Mouse (Mus musculus): ENCODE results near the gene 0610040J01Rik. TPM values are rescaled to one million over a fixed set of nuclear protein-coding genes. Genes with fewer than 3 reads are reported as not detected.
"Not testable (repeated sequence)": the region's sequence is repeated elsewhere in the genome, so short reads cannot be mapped to it uniquely, and the experiment has no call there.

0610040J01Rik gene
- polyA plus RNA-seq, 1 experiment, result 0.06 TPM

DNA sequence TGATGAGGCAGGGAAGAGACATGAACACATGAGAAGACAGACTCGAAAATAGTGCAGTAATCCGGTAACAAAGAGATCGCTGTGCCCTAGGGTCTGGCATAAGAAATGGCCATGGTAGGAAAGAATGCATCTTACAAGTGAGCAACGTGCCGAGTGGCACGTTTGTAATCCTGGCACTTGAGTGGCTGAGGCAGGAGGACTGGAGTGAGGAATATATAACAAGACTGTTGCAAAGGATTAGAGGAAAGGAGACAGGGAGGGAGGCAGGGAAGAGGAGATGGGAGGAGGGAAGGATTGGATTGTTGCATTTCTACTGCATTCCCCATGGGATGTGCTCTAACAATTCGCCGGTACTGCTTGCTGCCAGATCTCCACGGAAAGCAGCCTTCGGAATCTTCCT is 66.9 kb downstream of the 0610040J01Rik start:
- H3K27me3 ChIP-seq (ENCODE audit: control insufficient read depth, insufficient read depth, low read length), result no peaks in the 10 kb centered on the region
- H3K4me1 ChIP-seq (ENCODE audit: control insufficient read depth, insufficient read depth, low read length), result no peaks in the 10 kb centered on the region
- no peak overlapping the region for H3K4me3 ChIP-seq (ENCODE audit: control insufficient read depth, low read depth, low read length)
- H3K36me3 ChIP-seq (ENCODE audit: control insufficient read depth, insufficient read depth, low read length), result no peaks in the 10 kb centered on the region
- no peak overlapping the region for H3K27ac ChIP-seq (ENCODE audit: control insufficient read depth, insufficient read depth, low read depth, low read length)
- TF ChIP-seq POLR2A (IDR thresholded peaks at IDR 0.05; ENCODE audit: control insufficient read depth, low read depth, low read length) (no peak), CTCF (IDR thresholded peaks at IDR 0.05; ENCODE audit: control insufficient read depth, insufficient read depth, insufficient replicate concordance, low read depth, low read length) (no peak)

DNA sequence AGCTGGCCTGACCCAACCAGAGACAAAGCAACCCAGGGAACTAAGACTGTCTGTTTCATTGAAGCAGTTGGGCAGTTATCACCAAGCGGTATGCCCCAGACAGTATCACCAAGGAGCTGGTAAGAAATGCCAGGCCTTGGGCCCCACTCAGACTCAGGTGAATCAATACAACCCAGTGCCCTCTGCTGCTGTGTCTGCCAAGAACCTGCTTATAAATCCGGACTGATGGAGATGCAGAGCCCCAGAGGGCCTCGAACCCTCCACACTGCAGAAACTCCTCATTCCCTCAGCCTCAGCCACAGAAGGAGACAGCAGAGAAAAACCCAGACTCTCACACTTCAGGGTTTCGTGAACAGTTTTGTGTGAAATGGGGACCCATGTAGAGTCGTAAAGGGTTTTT is 74.1 kb downstream of the 0610040J01Rik start:
- no peak for TF ChIP-seq CTCF (IDR thresholded peaks at IDR 0.05; ENCODE audit: control insufficient read depth, insufficient read depth, insufficient replicate concordance, low read depth, low read length)
- no peak for TF ChIP-seq POLR2A (IDR thresholded peaks at IDR 0.05; ENCODE audit: control insufficient read depth, low read depth, low read length)
- Histone ChIP-seq H3K36me3 (ENCODE audit: control insufficient read depth, insufficient read depth, low read length) (no peaks in the 10 kb centered on the region), H3K4me3 (ENCODE audit: control insufficient read depth, low read depth, low read length) (no peak overlapping the region), H3K4me1 (ENCODE audit: control insufficient read depth, insufficient read depth, low read length) (no peaks in the 10 kb centered on the region), H3K27ac (ENCODE audit: control insufficient read depth, insufficient read depth, low read depth, low read length) (no peak overlapping the region), H3K27me3 (ENCODE audit: control insufficient read depth, insufficient read depth, low read length) (no peaks in the 10 kb centered on the region)

GRCm38 (mm10) chr5:63886709-63887108 is 74.5 kb downstream of the 0610040J01Rik start:
- Histone ChIP-seq H3K4me1 (ENCODE audit: control insufficient read depth, insufficient read depth, low read length) (no peaks in the 10 kb centered on the region), H3K4me3 (ENCODE audit: control insufficient read depth, low read depth, low read length) (no peak overlapping the region), H3K36me3 (ENCODE audit: control insufficient read depth, insufficient read depth, low read length) (no peaks in the 10 kb centered on the region), H3K27me3 (ENCODE audit: control insufficient read depth, insufficient read depth, low read length) (no peaks in the 10 kb centered on the region), H3K27ac (ENCODE audit: control insufficient read depth, insufficient read depth, low read depth, low read length) (no peak overlapping the region)
- TF ChIP-seq POLR2A (IDR thresholded peaks at IDR 0.05; ENCODE audit: control insufficient read depth, low read depth, low read length) (no peak), CTCF (IDR thresholded peaks at IDR 0.05; ENCODE audit: control insufficient read depth, insufficient read depth, insufficient replicate concordance, low read depth, low read length) (peak; percentile 29; the same call in 1 of the 2 replicates)

DNA sequence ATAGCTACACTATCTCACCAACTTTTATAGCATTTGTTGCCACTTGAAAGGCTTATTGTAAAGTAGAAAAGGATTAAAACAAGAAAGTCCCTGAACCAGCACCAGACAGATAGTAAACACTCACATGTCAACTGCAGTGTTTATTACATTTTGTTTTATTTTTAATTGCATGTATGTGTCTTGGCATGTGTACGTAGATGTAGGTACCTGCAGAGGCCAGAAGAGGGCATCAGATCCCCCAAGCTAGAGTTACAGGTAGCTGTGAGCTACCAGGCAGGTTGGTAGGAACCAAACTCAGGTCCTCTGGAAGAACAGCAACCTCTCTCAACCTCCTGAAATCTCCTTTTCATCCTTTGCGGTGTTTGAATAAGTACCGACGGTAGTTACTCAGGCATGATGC is 74.9 kb downstream of the 0610040J01Rik start:
- Histone ChIP-seq H3K4me3 (ENCODE audit: control insufficient read depth, low read depth, low read length) (no peak overlapping the region), H3K36me3 (ENCODE audit: control insufficient read depth, insufficient read depth, low read length) (no peaks in the 10 kb centered on the region), H3K27ac (ENCODE audit: control insufficient read depth, insufficient read depth, low read depth, low read length) (no peak overlapping the region), H3K27me3 (ENCODE audit: control insufficient read depth, insufficient read depth, low read length) (no peaks in the 10 kb centered on the region), H3K4me1 (ENCODE audit: control insufficient read depth, insufficient read depth, low read length) (no peaks in the 10 kb centered on the region)
- TF ChIP-seq CTCF (IDR thresholded peaks at IDR 0.05; ENCODE audit: control insufficient read depth, insufficient read depth, insufficient replicate concordance, low read depth, low read length) (no peak), POLR2A (IDR thresholded peaks at IDR 0.05; ENCODE audit: control insufficient read depth, low read depth, low read length) (no peak)

DNA sequence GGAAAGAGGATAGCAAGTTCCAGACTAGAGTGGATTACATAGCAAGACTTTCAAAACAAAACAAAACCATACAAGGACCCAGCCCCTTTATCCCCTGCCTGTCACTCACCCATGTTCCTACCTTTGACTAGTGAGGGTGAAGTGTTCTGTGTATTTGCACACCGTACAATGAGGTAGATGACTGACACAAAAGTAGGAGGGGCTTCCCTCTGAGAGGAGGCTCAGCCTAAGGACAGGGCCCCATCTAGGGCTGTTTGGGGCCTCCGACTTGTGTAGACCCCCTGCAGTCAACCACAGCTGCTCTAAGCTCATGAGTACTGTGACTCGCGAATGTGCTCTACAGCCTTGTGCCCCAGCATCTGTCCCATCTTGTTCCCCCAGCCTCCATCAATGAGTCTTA is 79.1 kb downstream of the 0610040J01Rik start:
- H3K27ac ChIP-seq (ENCODE audit: control insufficient read depth, insufficient read depth, low read depth, low read length), result no peak overlapping the region
- TF ChIP-seq CTCF (IDR thresholded peaks at IDR 0.05; ENCODE audit: control insufficient read depth, insufficient read depth, insufficient replicate concordance, low read depth, low read length), result no peak
- TF ChIP-seq POLR2A (IDR thresholded peaks at IDR 0.05; ENCODE audit: control insufficient read depth, low read depth, low read length), result no peak
- no peaks in the 10 kb centered on the region for H3K36me3 ChIP-seq (ENCODE audit: control insufficient read depth, insufficient read depth, low read length)
- no peaks in the 10 kb centered on the region for H3K4me1 ChIP-seq (ENCODE audit: control insufficient read depth, insufficient read depth, low read length)
- no peaks in the 10 kb centered on the region for H3K27me3 ChIP-seq (ENCODE audit: control insufficient read depth, insufficient read depth, low read length)
- no peak overlapping the region for H3K4me3 ChIP-seq (ENCODE audit: control insufficient read depth, low read depth, low read length)

- Histone ChIP-seq H3K27me3 (ENCODE audit: control insufficient read depth, insufficient read depth, low read length) (no peaks in the 10 kb centered on the region), H3K4me3 (ENCODE audit: control insufficient read depth, low read depth, low read length) (no peak overlapping the region), H3K4me1 (ENCODE audit: control insufficient read depth, insufficient read depth, low read length) (no peaks in the 10 kb centered on the region), H3K36me3 (ENCODE audit: control insufficient read depth, insufficient read depth, low read length) (no peaks in the 10 kb centered on the region), H3K27ac (ENCODE audit: control insufficient read depth, insufficient read depth, low read depth, low read length) (no peak overlapping the region)
- TF ChIP-seq POLR2A (IDR thresholded peaks at IDR 0.05; ENCODE audit: control insufficient read depth, low read depth, low read length) (no peak), CTCF (IDR thresholded peaks at IDR 0.05; ENCODE audit: control insufficient read depth, insufficient read depth, insufficient replicate concordance, low read depth, low read length) (no peak)
Observed at GRCm38 (mm10) chr5:63891912-63892311, 79.7 kb downstream of the 0610040J01Rik start.

DNA sequence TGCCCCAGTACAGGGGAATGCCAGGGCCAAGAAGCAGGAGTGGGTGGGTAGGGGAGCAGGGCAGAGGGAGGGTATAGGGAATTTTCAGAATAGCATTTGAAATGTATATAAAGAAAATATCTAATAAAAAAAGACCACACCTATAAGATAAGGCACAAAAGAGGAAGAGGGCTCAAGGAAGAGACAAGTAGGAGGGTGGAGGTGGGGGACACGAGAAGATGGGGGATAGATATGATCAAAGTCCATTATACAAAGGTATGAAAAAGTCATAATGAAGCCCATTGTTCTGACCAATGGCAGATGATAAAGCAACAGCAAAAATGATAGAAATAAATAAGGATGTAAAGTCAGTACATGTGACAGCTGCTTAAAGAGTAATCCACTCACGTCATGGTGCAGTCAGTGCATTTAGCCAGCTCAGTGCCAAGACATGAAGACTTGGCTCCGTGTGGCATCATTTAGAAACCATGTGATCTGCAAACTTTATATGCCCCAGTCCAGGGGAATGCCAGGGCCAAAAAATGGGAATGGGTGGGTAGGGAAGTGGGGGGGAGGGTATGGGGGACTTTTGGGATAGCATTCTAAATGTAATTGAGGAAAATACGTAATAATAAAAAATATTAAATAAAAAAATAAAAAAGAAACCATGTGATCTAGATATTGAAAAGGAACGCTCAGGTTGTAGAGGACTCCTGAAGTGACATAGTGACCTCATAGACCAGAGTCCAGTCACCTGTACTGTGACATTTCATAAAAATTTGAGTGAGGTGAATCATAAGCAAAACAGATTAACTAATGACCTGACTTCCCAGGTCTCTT is 85.0 kb downstream of the 0610040J01Rik start:
- H3K4me3 ChIP-seq (ENCODE audit: control insufficient read depth, low read depth, low read length); H3K27ac ChIP-seq (ENCODE audit: control insufficient read depth, insufficient read depth, low read depth, low read length); H3K36me3 ChIP-seq (ENCODE audit: control insufficient read depth, insufficient read depth, low read length); H3K27me3 ChIP-seq (ENCODE audit: control insufficient read depth, insufficient read depth, low read length); H3K4me1 ChIP-seq (ENCODE audit: control insufficient read depth, insufficient read depth, low read length): not testable (repeated sequence)

- Histone ChIP-seq H3K27me3 (ENCODE audit: control insufficient read depth, insufficient read depth, low read length) (no peaks in the 10 kb centered on the region), H3K36me3 (ENCODE audit: control insufficient read depth, insufficient read depth, low read length) (no peaks in the 10 kb centered on the region), H3K4me1 (ENCODE audit: control insufficient read depth, insufficient read depth, low read length) (no peaks in the 10 kb centered on the region), H3K27ac (ENCODE audit: control insufficient read depth, insufficient read depth, low read depth, low read length) (no peak overlapping the region), H3K4me3 (ENCODE audit: control insufficient read depth, low read depth, low read length) (no peak overlapping the region)
- TF ChIP-seq POLR2A (IDR thresholded peaks at IDR 0.05; ENCODE audit: control insufficient read depth, low read depth, low read length), result no peak
- TF ChIP-seq CTCF (IDR thresholded peaks at IDR 0.05; ENCODE audit: control insufficient read depth, insufficient read depth, insufficient replicate concordance, low read depth, low read length), result no peak
Observed at GRCm38 (mm10) chr5:63897820-63898110, 85.6 kb downstream of the 0610040J01Rik start.
